Mouse (Mus musculus): ENCODE results near the gene Frmd4b. TPM values are rescaled to one million over a fixed set of nuclear protein-coding genes. Genes with fewer than 3 reads are reported as not detected.
"Not testable (repeated sequence)": the region's sequence is repeated elsewhere in the genome, so short reads cannot be mapped to it uniquely, and the experiment has no call there.

Frmd4b gene
- polyA plus RNA-seq, 1 experiment, result 14.3 TPM

DNA sequence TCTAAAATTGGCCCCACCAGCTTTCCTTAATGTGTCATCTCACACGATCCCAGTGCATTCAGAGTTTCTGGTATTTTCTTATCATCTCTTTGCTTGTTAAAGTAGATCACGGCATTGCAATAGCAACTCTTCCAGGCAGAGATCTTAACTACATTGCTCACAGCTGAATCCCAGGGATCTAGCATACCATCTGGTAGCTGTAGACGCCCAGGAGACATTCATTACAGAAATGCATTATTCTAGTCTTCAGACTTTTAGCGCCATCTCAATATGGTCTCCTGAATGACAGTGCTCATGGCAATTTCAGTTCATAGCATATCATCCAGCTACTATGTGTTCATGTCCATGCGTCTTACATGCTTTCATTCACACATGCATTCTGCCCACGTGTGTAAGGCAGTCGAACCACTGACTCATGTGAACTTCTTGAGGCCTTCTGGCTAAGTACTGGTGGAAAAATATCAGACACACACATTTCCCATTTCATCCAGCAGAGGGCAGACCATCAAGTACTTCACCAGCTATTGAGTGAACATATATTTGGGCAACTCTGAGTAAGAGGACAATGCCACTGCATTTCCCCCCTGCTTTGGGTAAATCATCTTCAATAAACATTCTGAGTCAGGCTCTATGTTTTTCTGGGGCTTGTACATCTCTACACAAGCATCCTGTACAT lies 197.4 kb downstream of the Frmd4b start:
- peak; percentile 53 to 69 for DNase-seq (ENCODE audit: low read depth in 1 of 2, low spot score in 2 of 2)
- H3K36me3 ChIP-seq (ENCODE audit: control insufficient read depth, insufficient read depth, low read length), result no peaks in the 10 kb centered on the region
- 60% methylated on average over 7 of the region's 7 CpGs for WGBS

GRCm38 (mm10) chr6:97416972-97417554 lies 200.3 kb downstream of the Frmd4b start:
- H3K4me1 ChIP-seq (ENCODE audit: control insufficient read depth, insufficient read depth, insufficient read length), result no peaks in the 10 kb centered on the region
- no peak overlapping the region for H3K27ac ChIP-seq (ENCODE audit: insufficient read depth, low read length)
- peak in 1 of 2 experiments; percentile 26 for DNase-seq (ENCODE audit: low read depth in 1 of 2, low spot score in 2 of 2)
- TF ChIP-seq POLR2A (IDR thresholded peaks at IDR 0.05; ENCODE audit: low read depth, low read length) (no peak), CTCF (IDR thresholded peaks at IDR 0.05; ENCODE audit: extremely low read depth, insufficient read depth, insufficient read length, insufficient replicate concordance) (peak; percentile 89)
- no peak overlapping the region for H3K4me3 ChIP-seq (ENCODE audit: extremely low read depth, insufficient read depth, insufficient read length)
- H3K36me3 ChIP-seq (ENCODE audit: control insufficient read depth, insufficient read depth, low read length), result no peaks in the 10 kb centered on the region
- 67% methylated on average over 13 of the region's 13 CpGs for WGBS
- no peaks in the 10 kb centered on the region for H3K27me3 ChIP-seq (ENCODE audit: control insufficient read depth, insufficient read depth, low read length)

More for the DNA sequence above, 197.4 kb downstream of the Frmd4b start:
- Histone ChIP-seq H3K4me3 (ENCODE audit: extremely low read depth, insufficient read depth, insufficient read length) (no peak overlapping the region), H3K27me3 (ENCODE audit: control insufficient read depth, insufficient read depth, low read length) (no peaks in the 10 kb centered on the region), H3K4me1 (ENCODE audit: control insufficient read depth, insufficient read depth, insufficient read length) (no peaks in the 10 kb centered on the region), H3K27ac (ENCODE audit: insufficient read depth, low read length) (no peak overlapping the region)
- TF ChIP-seq CTCF (IDR thresholded peaks at IDR 0.05; ENCODE audit: extremely low read depth, insufficient read depth, insufficient read length, insufficient replicate concordance) (peak; percentile 34; the same call in 1 of the 2 replicates), POLR2A (IDR thresholded peaks at IDR 0.05; ENCODE audit: low read depth, low read length) (no peak)

GRCm38 (mm10) chr6:97415578-97415977 lies 201.8 kb downstream of the Frmd4b start:
- not testable (repeated sequence) for DNase-seq (ENCODE audit: low read depth in 1 of 2, low spot score in 2 of 2); H3K27ac ChIP-seq (ENCODE audit: insufficient read depth, low read length); H3K4me3 ChIP-seq (ENCODE audit: extremely low read depth, insufficient read depth, insufficient read length); H3K4me1 ChIP-seq (ENCODE audit: control insufficient read depth, insufficient read depth, insufficient read length); H3K36me3 ChIP-seq (ENCODE audit: control insufficient read depth, insufficient read depth, low read length); H3K27me3 ChIP-seq (ENCODE audit: control insufficient read depth, insufficient read depth, low read length)
- WGBS, result 92% methylated on average over 4 of the region's 4 CpGs

GRCm38 (mm10) chr6:97413453-97413852 lies 203.9 kb downstream of the Frmd4b start:
- WGBS, result 89% methylated on average over 7 of the region's 7 CpGs
- no peaks in the 10 kb centered on the region for H3K4me1 ChIP-seq (ENCODE audit: control insufficient read depth, insufficient read depth, insufficient read length)
- H3K4me3 ChIP-seq (ENCODE audit: extremely low read depth, insufficient read depth, insufficient read length), result no peak overlapping the region
- no peak overlapping the region for H3K27ac ChIP-seq (ENCODE audit: insufficient read depth, low read length)
- DNase-seq (ENCODE audit: low read depth in 1 of 2, low spot score in 2 of 2), result no peak
- no peaks in the 10 kb centered on the region for H3K27me3 ChIP-seq (ENCODE audit: control insufficient read depth, insufficient read depth, low read length)
- TF ChIP-seq POLR2A (IDR thresholded peaks at IDR 0.05; ENCODE audit: low read depth, low read length) (no peak), CTCF (IDR thresholded peaks at IDR 0.05; ENCODE audit: extremely low read depth, insufficient read depth, insufficient read length, insufficient replicate concordance) (no peak)
- no peaks in the 10 kb centered on the region for H3K36me3 ChIP-seq (ENCODE audit: control insufficient read depth, insufficient read depth, low read length)

DNA sequence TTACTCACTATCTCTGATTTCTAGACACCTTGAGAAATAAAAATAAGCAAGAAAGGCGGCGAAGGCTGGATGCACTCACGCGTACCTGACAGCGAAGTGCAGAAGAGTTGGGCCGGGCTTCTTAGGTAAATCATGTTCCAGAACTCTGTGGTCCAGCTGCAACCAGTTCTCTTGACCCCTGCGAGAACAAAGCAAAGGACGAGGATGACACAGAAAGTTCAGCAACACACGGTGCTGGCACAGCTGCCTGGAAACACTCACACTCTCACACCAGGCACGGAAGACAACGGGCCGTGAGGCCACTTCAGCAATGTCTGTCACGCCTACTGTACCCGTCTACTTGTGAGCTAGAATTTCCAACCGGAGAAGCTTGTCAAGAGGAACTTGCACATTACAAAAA lies 204.9 kb downstream of the Frmd4b start:
- H3K4me1 ChIP-seq (ENCODE audit: control insufficient read depth, insufficient read depth, insufficient read length), result no peaks in the 10 kb centered on the region
- no peak overlapping the region for H3K4me3 ChIP-seq (ENCODE audit: extremely low read depth, insufficient read depth, insufficient read length)

DNA sequence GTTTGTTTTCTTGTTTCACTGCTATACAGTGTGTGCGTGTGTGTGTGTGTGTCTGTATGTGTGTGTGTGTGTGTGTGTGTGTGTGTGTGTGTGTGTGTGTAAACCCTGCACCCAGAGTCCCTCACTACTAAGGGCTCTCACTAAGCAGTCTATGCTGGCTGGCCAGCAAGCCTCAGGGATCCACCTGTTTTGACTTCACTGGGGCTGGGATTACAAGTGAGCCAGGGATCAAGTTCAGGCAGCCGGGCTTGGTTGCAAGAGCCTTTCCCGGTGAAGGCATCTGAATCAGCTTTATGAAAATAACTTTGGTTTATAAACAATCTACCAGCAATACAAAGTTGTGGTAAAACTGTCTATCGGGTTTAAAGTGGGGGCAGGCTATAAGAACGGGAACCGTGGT lies 206.0 kb downstream of the Frmd4b start:
- WGBS, result 91% methylated on average over 6 of the region's 6 CpGs
- no peaks in the 10 kb centered on the region for H3K36me3 ChIP-seq (ENCODE audit: control insufficient read depth, insufficient read depth, low read length)
- no peak overlapping the region for H3K27ac ChIP-seq (ENCODE audit: insufficient read depth, low read length)
- no peak for TF ChIP-seq POLR2A (IDR thresholded peaks at IDR 0.05; ENCODE audit: low read depth, low read length)
- TF ChIP-seq CTCF (IDR thresholded peaks at IDR 0.05; ENCODE audit: extremely low read depth, insufficient read depth, insufficient read length, insufficient replicate concordance), result no peak
- H3K27me3 ChIP-seq (ENCODE audit: control insufficient read depth, insufficient read depth, low read length), result no peaks in the 10 kb centered on the region
- no peak overlapping the region for H3K4me3 ChIP-seq (ENCODE audit: extremely low read depth, insufficient read depth, insufficient read length)
- no peak for DNase-seq (ENCODE audit: low read depth in 1 of 2, low spot score in 2 of 2)
- no peaks in the 10 kb centered on the region for H3K4me1 ChIP-seq (ENCODE audit: control insufficient read depth, insufficient read depth, insufficient read length)

More for the DNA sequence above, 204.9 kb downstream of the Frmd4b start:
- Histone ChIP-seq H3K27ac (ENCODE audit: insufficient read depth, low read length) (no peak overlapping the region), H3K36me3 (ENCODE audit: control insufficient read depth, insufficient read depth, low read length) (no peaks in the 10 kb centered on the region), H3K27me3 (ENCODE audit: control insufficient read depth, insufficient read depth, low read length) (no peaks in the 10 kb centered on the region)
- WGBS, result 92% methylated on average over 15 of the region's 15 CpGs
- DNase-seq (ENCODE audit: low read depth in 1 of 2, low spot score in 2 of 2), result no peak
- TF ChIP-seq CTCF (IDR thresholded peaks at IDR 0.05; ENCODE audit: extremely low read depth, insufficient read depth, insufficient read length, insufficient replicate concordance) (no peak), POLR2A (IDR thresholded peaks at IDR 0.05; ENCODE audit: low read depth, low read length) (no peak)
